Mouse (Mus musculus): ENCODE data around the gene Gm14403.

DNA sequence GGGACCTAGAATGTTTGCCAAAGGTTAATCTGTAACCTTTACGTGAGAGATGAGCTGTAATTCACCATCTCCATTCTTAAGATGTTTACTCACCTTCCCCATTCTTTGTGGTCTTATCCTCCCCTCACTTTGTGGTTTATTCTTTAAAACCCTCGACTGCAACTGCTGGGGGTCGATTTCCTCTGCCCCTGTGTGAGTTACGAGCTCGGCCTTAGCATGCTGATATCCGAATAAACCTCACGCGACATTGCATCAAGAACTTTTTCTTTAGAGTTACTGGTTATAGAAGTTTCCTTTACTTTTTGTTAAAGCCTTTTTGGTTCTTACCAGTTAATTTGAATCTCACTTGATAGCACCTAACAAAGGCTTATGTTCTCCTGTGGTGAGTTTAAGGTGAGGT, 22.0 kb downstream of the Gm14403 start:
- TF ChIP-seq EP300 (IDR thresholded peaks at IDR 0.05; ENCODE audit: low read depth) (no peak), CTCF (IDR thresholded peaks at IDR 0.05; ENCODE audit: low read depth) (no peak)

Measured in liver, postnatal 0 days (tissue).